Mouse (Mus musculus) bone marrow macrophage, adult 2 months (primary cell): ENCODE results near the gene Kdelc1.

Experiments used
- CTCF ChIP-seq: IDR thresholded peaks from 2 replicates; pipeline ENCODE4 v1.5.1; 2012; ENCODE audit warnings: low read depth, mild to moderate bottlenecking, low read length, moderate library complexity
- POLR2A ChIP-seq: IDR thresholded peaks from 2 replicates; pipeline ENCODE4 v1.6.1; 2012; ENCODE audit warnings: mild to moderate bottlenecking, low read depth, low read length, borderline replicate concordance

DNA sequence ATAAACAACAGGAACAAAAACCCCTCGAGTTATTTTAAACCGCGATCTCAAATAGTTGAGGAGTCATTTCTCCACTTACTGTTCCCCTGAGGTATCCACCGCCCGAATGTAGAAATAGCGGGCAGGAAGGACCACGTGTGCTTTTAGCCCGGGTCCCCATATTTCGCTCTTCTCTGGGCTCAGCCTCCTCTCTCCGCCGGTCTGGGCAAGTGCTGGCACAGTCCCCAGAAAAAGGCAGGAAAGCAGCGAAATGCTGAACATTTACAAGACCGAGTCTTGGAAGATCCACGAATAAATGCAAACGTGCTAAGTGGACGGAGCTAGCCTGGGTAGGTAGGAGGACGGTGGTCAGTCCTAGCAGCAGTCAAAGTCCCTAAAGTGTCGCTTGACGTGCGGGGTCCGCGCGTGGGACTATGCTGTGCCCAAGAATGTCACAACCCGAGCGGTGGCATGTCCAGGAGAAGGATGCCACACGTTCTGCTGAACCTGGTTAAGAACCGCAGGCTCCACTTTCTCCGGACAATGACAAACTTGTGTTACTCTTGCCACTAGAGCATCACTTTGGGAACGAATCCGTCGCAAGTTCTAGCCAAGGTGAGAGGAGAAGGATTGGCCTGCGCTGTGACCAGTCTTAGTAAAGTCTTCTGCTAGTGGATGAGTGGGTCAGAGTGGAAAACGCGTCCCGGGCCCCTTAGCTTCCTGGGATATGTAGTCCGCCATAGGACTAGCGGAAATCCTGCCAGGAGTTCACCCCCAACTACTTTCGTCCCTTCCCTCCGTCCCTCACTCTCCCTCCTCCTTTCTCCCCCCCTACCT, at the start of gene Kdelc1, which contains the start of gene Bivm:
- TF ChIP-seq CTCF (no peak), POLR2A (no peak)
